Mouse (Mus musculus) regulatory T cell (primary cell): ENCODE results near the gene BC100530.
"Not testable (repeated sequence)": the region's sequence is repeated elsewhere in the genome, so short reads cannot be mapped to it uniquely, and the experiment has no call there.

Source experiments
- in situ Hi-C: fragments of 300-600 bp; cut with MboI, MseI; formaldehyde crosslinking; loops from one replicate; pipeline ENCODE4 v1.15.1; 2025; ENCODE audit warnings: high pct_unique_total_duplicates

The BC100530 gene

GRCm38 (mm10) chr16:36367648-36368047 lies at the start of gene BC100530:
TSS of gene BC100530 (minus strand) at chr16:36367748.
- in situ Hi-C loops: loop anchor here (5.0 kb wide), 1 partner anchor 90 kb away; the partner anchor contains the start of gene Stfa1

GRCm38 (mm10) chr16:36408357-36408756 lies 40.8 kb upstream of the BC100530 start, which contains the start of gene Stfa2:
TSS of gene Stfa2 (minus strand) at chr16:36408457.
- in situ Hi-C loops: no loop called here

GRCm38 (mm10) chr16:36389060-36389459 lies 21.5 kb upstream of the BC100530 start:
- in situ Hi-C loops: no loop called here

GRCm38 (mm10) chr16:36337171-36337570 lies 30.4 kb downstream of the BC100530 start:
- in situ Hi-C loops: no loop called here

GRCm38 (mm10) chr16:36334232-36334631 lies 33.3 kb downstream of the BC100530 start, which contains the start of gene BC117090:
TSS of gene BC117090 (minus strand) at chr16:36334332.
- in situ Hi-C loops: no loop called here

- in situ Hi-C loops: no loop called here
These were observed 48.3 kb downstream of the BC100530 start for GRCm38 (mm10) chr16:36319286-36319685.

- in situ Hi-C loops: not testable (repeated sequence)
These were observed 51.4 kb downstream of the BC100530 start for GRCm38 (mm10) chr16:36316111-36316510.
